Comparison of ENCODE assay signal across 10 mouse cellular contexts in genomic region chr13:43261287-43261686, GRCm38 (mm10). TPM values are rescaled to one million over a fixed set of nuclear protein-coding genes. Genes with fewer than 3 reads are reported as not detected.
A peak's percentile ranks its signal among the peaks of the same experiment; 100 is the strongest.
DNase-seq lines count a peak whose midpoint lies in the region; ATAC-seq and TF ChIP-seq lines count a peak whose summit lies in the region.
"Had no signal": no experiment of that assay in that cellular context is flagged by ENCODE, and none has a peak within 500 bp of the region (broad histone marks: within the 10 kb centered on the region; RNA-seq: fewer than 3 reads in every experiment).

No protein-coding gene starts in this region.

- peak; percentile 14 for DNase-seq in midbrain, embryonic 11.5 days (ENCODE audit: low spot score, missing footprints)
- DNase-seq in midbrain, postnatal 0 days (ENCODE audit: low spot score) = no peak
- peak; percentile 50 for DNase-seq in WW6 (ENCODE audit: low read depth, low spot score)
- DNase-seq in large intestine, adult 2 months (ENCODE audit: low read depth, low spot score) = peak; percentile 35
- DNase-seq in frontal cortex, postnatal 36 days (ENCODE audit: low spot score in 2 of 2) = no peak
- DNase-seq in kidney, adult 11 months = no peak
- DNase-seq: heart, postnatal 36 days; right cerebral cortex, postnatal 14 days had no signal

- no peak for TF ChIP-seq CTCF in midbrain, postnatal 0 days (IDR thresholded peaks at IDR 0.05)

- no peak overlapping the region for H3K9ac ChIP-seq in midbrain, embryonic 11.5 days (ENCODE audit: low read length)
- no peak overlapping the region for H3K9ac ChIP-seq in midbrain, postnatal 0 days (replicated peaks; ENCODE audit: low read length, poor library complexity, severe bottlenecking)
- H3K9ac ChIP-seq in stomach, embryonic 15.5 days = no peak overlapping the region
- H3K9ac ChIP-seq in forebrain, embryonic 12.5 days = no peak overlapping the region

- 75% methylated on average over 3 of the region's 3 CpGs for WGBS in midbrain, embryonic 11.5 days
- 78% methylated on average over 3 of the region's 3 CpGs for WGBS in midbrain, postnatal 0 days
- 27% methylated on average over 3 of the region's 3 CpGs for WGBS in large intestine, adult 2 months
- 56% methylated on average over 3 of the region's 3 CpGs for WGBS in stomach, embryonic 15.5 days
- WGBS in forebrain, embryonic 12.5 days = 71% methylated on average over 3 of the region's 3 CpGs

- no peaks in the 10 kb centered on the region for H3K36me3 ChIP-seq in midbrain, embryonic 11.5 days (ENCODE audit: control insufficient read depth, insufficient read depth, low read length)
- H3K36me3 ChIP-seq in midbrain, postnatal 0 days (ENCODE audit: insufficient read depth, low read length) = no peaks in the 10 kb centered on the region
- H3K36me3 ChIP-seq in stomach, embryonic 15.5 days = no peaks in the 10 kb centered on the region
- H3K36me3 ChIP-seq in forebrain, embryonic 12.5 days (replicated peaks) = no peaks in the 10 kb centered on the region

- H3K4me1 ChIP-seq in midbrain, embryonic 11.5 days (ENCODE audit: control insufficient read depth, insufficient read depth, low read length) = peaks cover 3% of the 10 kb centered on the region; the same call in 1 of the 2 replicates
- H3K4me1 ChIP-seq in midbrain, postnatal 0 days (ENCODE audit: insufficient read depth, low read length) = no peaks in the 10 kb centered on the region
- no peaks in the 10 kb centered on the region for H3K4me1 ChIP-seq in stomach, embryonic 15.5 days
- no peaks in the 10 kb centered on the region for H3K4me1 ChIP-seq in forebrain, embryonic 12.5 days

- H3K4me3 ChIP-seq in midbrain, embryonic 11.5 days (ENCODE audit: low read depth, low read length) = no peak overlapping the region
- H3K4me3 ChIP-seq in midbrain, postnatal 0 days (ENCODE audit: low read depth, low read length) = no peak overlapping the region
- H3K4me3 ChIP-seq in stomach, embryonic 15.5 days (replicated peaks) = no peak overlapping the region
- H3K4me3 ChIP-seq in forebrain, embryonic 12.5 days (replicated peaks) = no peak overlapping the region

- no peak overlapping the region for H3K4me2 ChIP-seq in midbrain, embryonic 11.5 days
- no peak overlapping the region for H3K4me2 ChIP-seq in midbrain, postnatal 0 days (ENCODE audit: low read depth, low read length, poor library complexity, severe bottlenecking)
- no peak overlapping the region for H3K4me2 ChIP-seq in stomach, embryonic 15.5 days
- no peak overlapping the region for H3K4me2 ChIP-seq in forebrain, embryonic 12.5 days

- H3K9me3 ChIP-seq in midbrain, embryonic 11.5 days (ENCODE audit: control insufficient read depth, low read length) = no peaks in the 10 kb centered on the region
- H3K9me3 ChIP-seq in midbrain, postnatal 0 days (ENCODE audit: low read length) = no peaks in the 10 kb centered on the region
- no peaks in the 10 kb centered on the region for H3K9me3 ChIP-seq in stomach, embryonic 15.5 days
- H3K9me3 ChIP-seq in forebrain, embryonic 12.5 days = no peaks in the 10 kb centered on the region

- no peak for ATAC-seq in midbrain, embryonic 11.5 days (ENCODE audit: low FRiP score)
- no peak for ATAC-seq in midbrain, postnatal 0 days (ENCODE audit: low FRiP score)
- ATAC-seq in stomach, embryonic 15.5 days (ENCODE audit: insufficient read depth, low FRiP score, low read depth) = peak; percentile 87
- no peak for ATAC-seq in forebrain, embryonic 12.5 days (ENCODE audit: low FRiP score)

- no peak overlapping the region for H3K27ac ChIP-seq in midbrain, embryonic 11.5 days (ENCODE audit: low read depth, low read length)
- no peak overlapping the region for H3K27ac ChIP-seq in midbrain, postnatal 0 days (ENCODE audit: low read depth, low read length)
- H3K27ac ChIP-seq in stomach, embryonic 15.5 days = no peak overlapping the region
- no peak overlapping the region for H3K27ac ChIP-seq in forebrain, embryonic 12.5 days

- H3K27me3 ChIP-seq in midbrain, embryonic 11.5 days (ENCODE audit: control insufficient read depth, insufficient read depth, low read length) = no peaks in the 10 kb centered on the region
- H3K27me3 ChIP-seq in midbrain, postnatal 0 days (ENCODE audit: insufficient read depth, low read length) = no peaks in the 10 kb centered on the region
- no peaks in the 10 kb centered on the region for H3K27me3 ChIP-seq in stomach, embryonic 15.5 days (replicated peaks)
- no peaks in the 10 kb centered on the region for H3K27me3 ChIP-seq in forebrain, embryonic 12.5 days

RNA-seq across cellular contexts. Expression of gene Gfod1, which starts 42.7 kb away (rescaled TPM):
- 0.53 and 0.77 TPM in 2 replicates for polyA plus RNA-seq in midbrain, embryonic 11.5 days (2014; fragmentation: Nextera tagmentation; extraction: Ambion mirVana)
- total RNA-seq in midbrain, postnatal 0 days (2014; rRNA removed) = 21.1 and 22.4 TPM in 2 replicates
- 2.0 and 2.4 TPM in 2 replicates for polyA plus RNA-seq in midbrain, postnatal 0 days (2015; fragmentation: Nextera tagmentation; extraction: Ambion mirVana)
- 1.2 and 2.5 TPM in 2 replicates for polyA plus RNA-seq in large intestine, adult 2 months (2012; rRNA removed)
- 0.45 and 0.73 TPM in 2 replicates for polyA plus RNA-seq in stomach, embryonic 15.5 days (2015; fragmentation: Nextera tagmentation; extraction: Ambion mirVana)
- 0.97 and 1.1 TPM in 2 replicates for polyA plus RNA-seq in forebrain, embryonic 12.5 days (2016; fragmentation: Nextera tagmentation; extraction: Ambion mirVana)

Comparison
In these comparisons a context has a peak if more than half of its experiments do, and no peak if none do; other contexts are left out.
1. DNase-seq: peak in midbrain, embryonic 11.5 days (single experiment), WW6 (single experiment) and large intestine, adult 2 months (single experiment); none in midbrain, postnatal 0 days (single experiment), frontal cortex, postnatal 36 days (0 of 2) and kidney, adult 11 months (single experiment).